Mouse (Mus musculus) liver, embryonic 14.5 days (tissue): ENCODE results near the gene Sesn1. TPM values are rescaled to one million over a fixed set of nuclear protein-coding genes. Genes with fewer than 3 reads are reported as not detected.
A peak's percentile ranks its signal among the peaks of the same experiment; 100 is the strongest.

Source experiments
- ATAC-seq: fragments of 200-750 bp; cut with Nextera tagmentation; 2 replicates; pipeline ENCODE4 v1.8.0; 2017; ENCODE audit warnings: moderate number of reproducible peaks, mild to moderate bottlenecking, moderate library complexity; ENCODE audit not compliant: insufficient read depth
- DNase-seq, 3 experiments: peaks; one replicate each; pipeline ENCODE4 v3.0.0-alpha.2; 2012 to 2013; ENCODE audit warnings: low read depth in 3 of 3, low spot score in 3 of 3
- H3K27ac ChIP-seq: fragments of 300-500 bp; sonication (generic); 2 replicates; pipeline ENCODE4 v1.5.1; 2014; ENCODE audit warnings: moderate library complexity, mild to moderate bottlenecking, control low read depth, inconsistent platforms
- H3K27me3 ChIP-seq: fragments of 300-500 bp; sonication (generic); 2 replicates; pipeline ENCODE4 v1.6.1; 2014; ENCODE audit warnings: mild to moderate bottlenecking, low read length, moderate library complexity; ENCODE audit not compliant: control insufficient read depth, insufficient read depth
- H3K36me3 ChIP-seq: fragments of 300-500 bp; sonication (generic); replicated peaks from 2 replicates; pipeline ENCODE4 v1.6.1; 2014; ENCODE audit warnings: low read depth; ENCODE audit not compliant: control insufficient read depth, insufficient read depth
- H3K4me1 ChIP-seq, 2 experiments: fragments of 200-500 bp in 1 of 2; fragments of 300-500 bp in 1 of 2; sonication (generic) in 1 of 2; replicated peaks; 2 replicates each; pipeline ENCODE4 v1.6.1; 2012 to 2014; ENCODE audit warnings: antibody characterized with exemption in 1 of 2, inconsistent platforms in 1 of 2, low read length in 1 of 2; ENCODE audit not compliant: control insufficient read depth in 2 of 2, insufficient read depth in 2 of 2
- H3K4me2 ChIP-seq: fragments of 300-500 bp; sonication (generic); 2 replicates; pipeline ENCODE4 v1.6.1; 2014; ENCODE audit warnings: low read depth, mild to moderate bottlenecking, control low read depth, moderate library complexity
- H3K4me3 ChIP-seq, 2 experiments: fragments of 200-500 bp in 1 of 2; fragments of 300-500 bp in 1 of 2; sonication (generic) in 1 of 2; 2 replicates each; pipeline ENCODE4 v1.5.1; 2012 to 2014; ENCODE audit warnings: low read depth in 2 of 2, low read length in 2 of 2, mild to moderate bottlenecking in 2 of 2, control low read depth in 1 of 2, inconsistent platforms in 1 of 2, moderate library complexity in 1 of 2; ENCODE audit not compliant: insufficient read depth in 1 of 2
- H3K9ac ChIP-seq: fragments of 300-500 bp; sonication (generic); replicated peaks from 2 replicates; pipeline ENCODE4 v1.6.1; 2014; ENCODE audit warnings: mild to moderate bottlenecking, control low read depth, moderate library complexity
- H3K9me3 ChIP-seq: fragments of 300-500 bp; sonication (generic); 2 replicates; pipeline ENCODE4 v1.6.1; 2016; ENCODE audit warnings: low read length, mixed read lengths; ENCODE audit not compliant: control insufficient read depth
- CTCF ChIP-seq: IDR thresholded peaks from 2 replicates; pipeline ENCODE4 v1.5.1; 2016; ENCODE audit warnings: antibody characterized with exemption, low read depth, control low read depth
- EP300 ChIP-seq: IDR thresholded peaks from 2 replicates; pipeline ENCODE4 v1.6.1; 2016; ENCODE audit warnings: antibody characterized with exemption, low read depth
- WGBS: fragments of 180-500 bp; shearing (Covaris S2); extraction: QIAGEN DNeasy Blood & Tissue Kit; methylation state at CpG from one replicate; pipeline ENCODE4 v1.1.7; 2014; ENCODE audit not compliant: insufficient replicate concordance; 5-methylcytosine and 5-hydroxymethylcytosine counted together
- polyA plus RNA-seq, 2 experiments: library from polyadenylated mRNA; depleted of rRNA in 1 of 2; stranded (reverse) in 1 of 2; unstranded in 1 of 2; fragments of >200 nt; fragmentation: Nextera tagmentation in 1 of 2; extraction: Ambion mirVana in 1 of 2; gene quantifications; 2 replicates each; pipeline versions ENCODE4 v1.2.1 to v1.2.3; 2012 to 2014

Sesn1 gene
- polyA plus RNA-seq, 2 experiments: 15.2 to 19.2 TPM

GRCm38 (mm10) chr10:41912290-41912994 lies 102.7 kb downstream of the Sesn1 start:
- Histone ChIP-seq H3K27ac (peak overlapping the region; percentile 81), H3K4me2 (peak overlapping the region; percentile 69), H3K4me1 (peaks cover 39 to 44% of the 10 kb centered on the region in 2 experiments), H3K27me3 (no peaks in the 10 kb centered on the region), H3K4me3 (peak overlapping the region; percentile 24 to 27; a peak in 3 of 4 replicates), H3K36me3 (peaks cover 6% of the 10 kb centered on the region), H3K9ac (0 out of 2 replicates have a peak overlapping the region, but pooled peaks have one; percentile 25), H3K9me3 (no peaks in the 10 kb centered on the region)
- WGBS: 23% methylated on average over 8 of the region's 8 CpGs
- DNase-seq (peak; percentile 84 to 92 (median 87)), ATAC-seq (peak; percentile 99)
- TF ChIP-seq EP300 (peak; percentile 98), CTCF (no peak)

GRCm38 (mm10) chr10:41926726-41927125 lies 117.0 kb downstream of the Sesn1 start:
- Histone ChIP-seq H3K4me1 (no peaks in the 10 kb centered on the region), H3K9ac (no peak overlapping the region), H3K27ac (no peak overlapping the region), H3K9me3 (no peaks in the 10 kb centered on the region), H3K4me2 (no peak overlapping the region), H3K27me3 (no peaks in the 10 kb centered on the region), H3K36me3 (no peaks in the 10 kb centered on the region), H3K4me3 (no peak overlapping the region)
- ATAC-seq (no peak), DNase-seq (no peak)
- 74% methylated on average over 14 of the region's 14 CpGs for WGBS
- TF ChIP-seq CTCF (no peak), EP300 (no peak)

- WGBS: 66% methylated on average over 4 of the region's 4 CpGs
- H3K9ac ChIP-seq: no peak overlapping the region
- DNase-seq (no peak), ATAC-seq (no peak)
- no peak overlapping the region for H3K4me3 ChIP-seq
- TF ChIP-seq CTCF (no peak), EP300 (no peak)
- no peaks in the 10 kb centered on the region for H3K36me3 ChIP-seq
- H3K4me1 ChIP-seq: peaks cover 0 to 2% of the 10 kb centered on the region in 2 experiments; a peak in 1 of 4 replicates
- H3K4me2 ChIP-seq: no peak overlapping the region
- H3K27ac ChIP-seq: no peak overlapping the region
- H3K27me3 ChIP-seq: no peaks in the 10 kb centered on the region; the same call in 1 of the 2 replicates
- H3K9me3 ChIP-seq: no peaks in the 10 kb centered on the region
These were observed 121.2 kb downstream of the Sesn1 start for GRCm38 (mm10) chr10:41930966-41931365.

GRCm38 (mm10) chr10:41931962-41932361 lies 122.2 kb downstream of the Sesn1 start:
- WGBS: 78% methylated on average over 12 of the region's 12 CpGs
- Histone ChIP-seq H3K4me1 (peaks cover 0 to 8% of the 10 kb centered on the region in 2 experiments; a peak in 2 of 4 replicates), H3K27ac (no peak overlapping the region), H3K9ac (no peak overlapping the region), H3K4me2 (no peak overlapping the region), H3K36me3 (no peaks in the 10 kb centered on the region), H3K9me3 (no peaks in the 10 kb centered on the region), H3K4me3 (no peak overlapping the region), H3K27me3 (no peaks in the 10 kb centered on the region; the same call in 1 of the 2 replicates)
- DNase-seq: no peak
- ATAC-seq: no peak
- TF ChIP-seq EP300 (no peak), CTCF (no peak)

- no peak for DNase-seq
- Histone ChIP-seq H3K4me2 (no peak overlapping the region), H3K36me3 (no peaks in the 10 kb centered on the region), H3K4me3 (no peak overlapping the region), H3K27ac (no peak overlapping the region), H3K27me3 (no peaks in the 10 kb centered on the region; the same call in 1 of the 2 replicates), H3K9me3 (no peaks in the 10 kb centered on the region), H3K4me1 (peaks cover 0 to 8% of the 10 kb centered on the region in 2 experiments; a peak in 2 of 4 replicates), H3K9ac (no peak overlapping the region)
- ATAC-seq: no peak
- TF ChIP-seq CTCF (no peak), EP300 (no peak)
- WGBS: 75% methylated on average over 5 of the region's 5 CpGs
These were observed 123.2 kb downstream of the Sesn1 start for GRCm38 (mm10) chr10:41932943-41933342.
